Mouse (Mus musculus): ENCODE results near the gene Olfr31. TPM values are rescaled to one million over a fixed set of nuclear protein-coding genes. Genes with fewer than 3 reads are reported as not detected.

Olfr31 gene
- polyA plus RNA-seq (2011; ENCODE audit: insufficient read length, low read depth, missing spikeins): not detected in 2 replicates

- Histone ChIP-seq H3K27ac (ENCODE audit: insufficient read depth, low read length) (no peak within 1 kb of the TSS), H3K4me3 (ENCODE audit: insufficient read depth, low read length) (no peak within 1 kb of the TSS), H3K4me1 (ENCODE audit: control insufficient read depth, insufficient read depth, low read length) (no peaks in the 10 kb centered on the region)
- TF ChIP-seq CTCF (IDR thresholded peaks at IDR 0.05; ENCODE audit: borderline replicate concordance, insufficient read depth, low read length): no peak
- TF ChIP-seq POLR2A (IDR thresholded peaks at IDR 0.05; ENCODE audit: low read depth, low read length): no peak
These were observed at the start of gene Olfr31 for GRCm38 (mm10) chr14:14322528-14322927. TSS of gene Olfr31 (plus strand) at chr14:14322828.

- TF ChIP-seq CTCF (IDR thresholded peaks at IDR 0.05; ENCODE audit: borderline replicate concordance, insufficient read depth, low read length): no peak
- no peak for TF ChIP-seq POLR2A (IDR thresholded peaks at IDR 0.05; ENCODE audit: low read depth, low read length)
- H3K27ac ChIP-seq (ENCODE audit: insufficient read depth, low read length): no peak overlapping the region
- H3K4me1 ChIP-seq (ENCODE audit: control insufficient read depth, insufficient read depth, low read length): no peaks in the 10 kb centered on the region
- no peak overlapping the region for H3K4me3 ChIP-seq (ENCODE audit: insufficient read depth, low read length)
These were observed 28.2 kb upstream of the Olfr31 start for GRCm38 (mm10) chr14:14294426-14294825.

- Histone ChIP-seq H3K27ac (ENCODE audit: insufficient read depth, low read length) (no peak overlapping the region), H3K4me1 (ENCODE audit: control insufficient read depth, insufficient read depth, low read length) (no peaks in the 10 kb centered on the region), H3K4me3 (ENCODE audit: insufficient read depth, low read length) (no peak overlapping the region)
- TF ChIP-seq CTCF (IDR thresholded peaks at IDR 0.05; ENCODE audit: borderline replicate concordance, insufficient read depth, low read length) (no peak), POLR2A (IDR thresholded peaks at IDR 0.05; ENCODE audit: low read depth, low read length) (no peak)
These were observed 13.7 kb upstream of the Olfr31 start for GRCm38 (mm10) chr14:14308938-14309337.

- TF ChIP-seq POLR2A (IDR thresholded peaks at IDR 0.05; ENCODE audit: low read depth, low read length): no peak
- TF ChIP-seq CTCF (IDR thresholded peaks at IDR 0.05; ENCODE audit: borderline replicate concordance, insufficient read depth, low read length): no peak
- no peak overlapping the region for H3K27ac ChIP-seq (ENCODE audit: insufficient read depth, low read length)
- H3K4me3 ChIP-seq (ENCODE audit: insufficient read depth, low read length): no peak overlapping the region
- no peaks in the 10 kb centered on the region for H3K4me1 ChIP-seq (ENCODE audit: control insufficient read depth, insufficient read depth, low read length)
These were observed 13.2 kb upstream of the Olfr31 start for GRCm38 (mm10) chr14:14309416-14309815.

- Histone ChIP-seq H3K4me3 (ENCODE audit: insufficient read depth, low read length) (no peak overlapping the region), H3K4me1 (ENCODE audit: control insufficient read depth, insufficient read depth, low read length) (no peaks in the 10 kb centered on the region), H3K27ac (ENCODE audit: insufficient read depth, low read length) (no peak overlapping the region)
- TF ChIP-seq POLR2A (IDR thresholded peaks at IDR 0.05; ENCODE audit: low read depth, low read length) (no peak), CTCF (IDR thresholded peaks at IDR 0.05; ENCODE audit: borderline replicate concordance, insufficient read depth, low read length) (peak; percentile 64; the same call in 1 of the 2 replicates)
These were observed 22.7 kb downstream of the Olfr31 start for GRCm38 (mm10) chr14:14345113-14345871.

- H3K4me1 ChIP-seq (ENCODE audit: control insufficient read depth, insufficient read depth, low read length): no peaks in the 10 kb centered on the region
- H3K4me3 ChIP-seq (ENCODE audit: insufficient read depth, low read length): peak within 1 kb of the TSS; percentile 35
- peak within 1 kb of the TSS; percentile 4; the same call in 1 of the 2 replicates for H3K27ac ChIP-seq (ENCODE audit: insufficient read depth, low read length)
- no peak for TF ChIP-seq CTCF (IDR thresholded peaks at IDR 0.05; ENCODE audit: borderline replicate concordance, insufficient read depth, low read length)
- TF ChIP-seq POLR2A (IDR thresholded peaks at IDR 0.05; ENCODE audit: low read depth, low read length): peak; percentile 61
These were observed 23.6 kb downstream of the Olfr31 start, which contains the start of gene Il3ra for GRCm38 (mm10) chr14:14345948-14346812. TSS of gene Il3ra (plus strand) at chr14:14346275.

- H3K27ac ChIP-seq (ENCODE audit: insufficient read depth, low read length): no peak overlapping the region
- H3K4me1 ChIP-seq (ENCODE audit: control insufficient read depth, insufficient read depth, low read length): no peaks in the 10 kb centered on the region
- TF ChIP-seq POLR2A (IDR thresholded peaks at IDR 0.05; ENCODE audit: low read depth, low read length) (no peak), CTCF (IDR thresholded peaks at IDR 0.05; ENCODE audit: borderline replicate concordance, insufficient read depth, low read length) (no peak)
- H3K4me3 ChIP-seq (ENCODE audit: insufficient read depth, low read length): peak overlapping the region; percentile 35
These were observed 24.1 kb downstream of the Olfr31 start for GRCm38 (mm10) chr14:14346813-14347100.

- no peak for TF ChIP-seq POLR2A (IDR thresholded peaks at IDR 0.05; ENCODE audit: low read depth, low read length)
- no peak for TF ChIP-seq CTCF (IDR thresholded peaks at IDR 0.05; ENCODE audit: borderline replicate concordance, insufficient read depth, low read length)
- no peak overlapping the region for H3K4me3 ChIP-seq (ENCODE audit: insufficient read depth, low read length)
- no peak overlapping the region for H3K27ac ChIP-seq (ENCODE audit: insufficient read depth, low read length)
- H3K4me1 ChIP-seq (ENCODE audit: control insufficient read depth, insufficient read depth, low read length): no peaks in the 10 kb centered on the region
These were observed 24.7 kb downstream of the Olfr31 start for GRCm38 (mm10) chr14:14347151-14347835.

- Histone ChIP-seq H3K27ac (ENCODE audit: insufficient read depth, low read length) (no peak overlapping the region), H3K4me1 (ENCODE audit: control insufficient read depth, insufficient read depth, low read length) (no peaks in the 10 kb centered on the region), H3K4me3 (ENCODE audit: insufficient read depth, low read length) (no peak overlapping the region)
- TF ChIP-seq CTCF (IDR thresholded peaks at IDR 0.05; ENCODE audit: borderline replicate concordance, insufficient read depth, low read length) (no peak), POLR2A (IDR thresholded peaks at IDR 0.05; ENCODE audit: low read depth, low read length) (no peak)
These were observed 25.4 kb downstream of the Olfr31 start for GRCm38 (mm10) chr14:14347836-14348621.

Data from embryonic fibroblast, embryonic 13.5 days (primary cell).